Mouse (Mus musculus): ENCODE data around the gene Rab31. TPM values are rescaled to one million over a fixed set of nuclear protein-coding genes. Genes with fewer than 3 reads are reported as not detected.

Gene Rab31
- polyA plus RNA-seq, 1 experiment from 2014 or later, result 58.6 TPM

Other genes starting within 250 kb of the Rab31 start
- gene Tmem232, start 232.0 kb downstream of the Rab31 start, polyA plus RNA-seq (2016; fragmentation: Nextera tagmentation; extraction: Ambion mirVana), result not detected in 2 replicates
- 159 and 174 TPM in 2 replicates for gene Vapa, start 159.2 kb downstream of the Rab31 start, polyA plus RNA-seq (2016; fragmentation: Nextera tagmentation; extraction: Ambion mirVana)
- gene Txndc2, start 130.6 kb downstream of the Rab31 start, polyA plus RNA-seq (2016; fragmentation: Nextera tagmentation; extraction: Ambion mirVana), result not detected in 2 replicates
- gene Ppp4r1, start 9.8 kb upstream of the Rab31 start, polyA plus RNA-seq (2016; fragmentation: Nextera tagmentation; extraction: Ambion mirVana), result 61.5 and 66.0 TPM in 2 replicates
- gene Ralbp1, start 113.0 kb upstream of the Rab31 start, polyA plus RNA-seq (2016; fragmentation: Nextera tagmentation; extraction: Ambion mirVana), result 48.6 and 50.0 TPM in 2 replicates
- 85.6 and 87.5 TPM in 2 replicates for gene Twsg1, start 178.5 kb upstream of the Rab31 start, polyA plus RNA-seq (2016; fragmentation: Nextera tagmentation; extraction: Ambion mirVana)

Data from forebrain, embryonic 10.5 days (tissue).